Mouse (Mus musculus): ENCODE measurements around the gene Cdc42ep4. TPM values are rescaled to one million over a fixed set of nuclear protein-coding genes. Genes with fewer than 3 reads are reported as not detected.

Gene Cdc42ep4
- 10 to 100 TPM; 26.7 to 31.7 TPM for total RNA-seq (2021)

- peak; percentile 73 to 78 for DNase-seq (ENCODE audit: low spot score in 2 of 2)
These were observed at the start of gene Cdc42ep4 for GRCm38 (mm10) chr11:113751484-113752084. TSS of gene Cdc42ep4 (minus strand) at chr11:113751881.

GRCm38 (mm10) chr11:113800026-113800425 lies 48.3 kb upstream of the Cdc42ep4 start:
- intact Hi-C loops (cut with DNase I) = no loop called here
- DNase-seq (ENCODE audit: low spot score in 2 of 2) = no peak

More at GRCm38 (mm10) chr11:113751484-113752084, at the start of gene Cdc42ep4:
- intact Hi-C loops (cut with DNase I) = loop anchor here (2.0 kb wide), 3 partner anchors 33 to 55 kb away; no protein-coding TSS in a partner anchor

- no peak for DNase-seq (ENCODE audit: low spot score in 2 of 2)
- intact Hi-C loops (cut with DNase I) = no loop called here
These were observed 47.4 kb upstream of the Cdc42ep4 start for GRCm38 (mm10) chr11:113799041-113799447.

GRCm38 (mm10) chr11:113798011-113798410 lies 46.3 kb upstream of the Cdc42ep4 start:
- intact Hi-C loops (cut with DNase I) = no loop called here
- peak; percentile 41 to 81 for DNase-seq (ENCODE audit: low spot score in 2 of 2)

- no peak for DNase-seq (ENCODE audit: low spot score in 2 of 2)
- intact Hi-C loops (cut with DNase I) = no loop called here
These were observed 45.6 kb upstream of the Cdc42ep4 start for GRCm38 (mm10) chr11:113797014-113797983.

- no peak for DNase-seq (ENCODE audit: low spot score in 2 of 2)
- intact Hi-C loops (cut with DNase I) = no loop called here
These were observed 44.2 kb upstream of the Cdc42ep4 start for GRCm38 (mm10) chr11:113795846-113796245.

GRCm38 (mm10) chr11:113791357-113792215 lies 39.9 kb upstream of the Cdc42ep4 start:
- intact Hi-C loops (cut with DNase I) = loop anchor here (1.0 kb wide), 1 partner anchor 14 kb away; no protein-coding TSS in a partner anchor
- DNase-seq (ENCODE audit: low spot score in 2 of 2) = peak; percentile 35 to 78

GRCm38 (mm10) chr11:113789101-113789500 lies 37.4 kb upstream of the Cdc42ep4 start:
- no peak for DNase-seq (ENCODE audit: low spot score in 2 of 2)
- intact Hi-C loops (cut with DNase I) = no loop called here

- intact Hi-C loops (cut with DNase I) = no loop called here
These were observed 36.6 kb upstream of the Cdc42ep4 start for GRCm38 (mm10) chr11:113788183-113788789.

GRCm38 (mm10) chr11:113787432-113788182 lies 35.9 kb upstream of the Cdc42ep4 start:
- intact Hi-C loops (cut with DNase I) = no loop called here

More at GRCm38 (mm10) chr11:113788183-113788789, 36.6 kb upstream of the Cdc42ep4 start:
- DNase-seq (ENCODE audit: low spot score in 2 of 2) = peak in 1 of 2 experiments; percentile 42

GRCm38 (mm10) chr11:113787009-113787408 lies 35.3 kb upstream of the Cdc42ep4 start:
- no peak for DNase-seq (ENCODE audit: low spot score in 2 of 2)
- intact Hi-C loops (cut with DNase I) = no loop called here

More at GRCm38 (mm10) chr11:113787432-113788182, 35.9 kb upstream of the Cdc42ep4 start:
- DNase-seq (ENCODE audit: low spot score in 2 of 2) = no peak

GRCm38 (mm10) chr11:113786395-113786794 lies 34.7 kb upstream of the Cdc42ep4 start:
- no peak for DNase-seq (ENCODE audit: low spot score in 2 of 2)
- intact Hi-C loops (cut with DNase I) = no loop called here

GRCm38 (mm10) chr11:113785406-113786171 lies 33.9 kb upstream of the Cdc42ep4 start:
- intact Hi-C loops (cut with DNase I) = loop anchor here (2.0 kb wide), 1 partner anchor 35 kb away; the partner anchor contains the start of gene Cdc42ep4
- peak; percentile 42 to 63 for DNase-seq (ENCODE audit: low spot score in 2 of 2)

GRCm38 (mm10) chr11:113784656-113785396 lies 33.1 kb upstream of the Cdc42ep4 start:
- DNase-seq (ENCODE audit: low spot score in 2 of 2) = no peak
- intact Hi-C loops (cut with DNase I) = loop anchor here (2.0 kb wide), 1 partner anchor 34 kb away; the partner anchor contains the start of gene Cdc42ep4

- peak in 1 of 2 experiments; percentile 51 for DNase-seq (ENCODE audit: low spot score in 2 of 2)
- intact Hi-C loops (cut with DNase I) = no loop called here
These were observed 30.8 kb upstream of the Cdc42ep4 start for GRCm38 (mm10) chr11:113782496-113782895.

- intact Hi-C loops (cut with DNase I) = no loop called here
- DNase-seq (ENCODE audit: low spot score in 2 of 2) = no peak
These were observed 30.3 kb upstream of the Cdc42ep4 start for GRCm38 (mm10) chr11:113782006-113782405.

- intact Hi-C loops (cut with DNase I) = no loop called here
- no peak for DNase-seq (ENCODE audit: low spot score in 2 of 2)
These were observed 28.0 kb upstream of the Cdc42ep4 start for GRCm38 (mm10) chr11:113779680-113780041.
